Mouse (Mus musculus) CH12.LX (cell line): ENCODE data around the gene Abt1.

Source experiments
- CTCF ChIP-seq, 2 experiments: IDR thresholded peaks in 1 of 2; conservative IDR thresholded peaks in 1 of 2; 2 replicates each; pipeline ENCODE4 v1.5.1; 2011 to 2012; ENCODE audit warnings: low read depth in 2 of 2, low read length in 2 of 2, improper control_type of control experiment in 1 of 2, inconsistent platforms in 1 of 2, mild to moderate bottlenecking in 1 of 2, moderate library complexity in 1 of 2
- E2F4 ChIP-seq: IDR thresholded peaks from 2 replicates; pipeline ENCODE4 v1.6.1; 2011; ENCODE audit warnings: low read depth, low read length, improper control_type of control experiment; ENCODE audit not compliant: insufficient replicate concordance
- ELF1 ChIP-seq: IDR thresholded peaks from 2 replicates; pipeline ENCODE4 v1.6.1; 2014; ENCODE audit warnings: low read depth, mild to moderate bottlenecking, inconsistent platforms, low read length, improper control_type of control experiment
- EP300 ChIP-seq: IDR thresholded peaks from 2 replicates; pipeline ENCODE4 v1.6.1; 2011; ENCODE audit warnings: low read length, improper control_type of control experiment
- GABPA ChIP-seq: IDR thresholded peaks from 2 replicates; pipeline ENCODE4 v1.6.1; 2012; ENCODE audit warnings: low read depth, low read length, improper control_type of control experiment, inconsistent platforms; ENCODE audit not compliant: insufficient replicate concordance
- HCFC1 ChIP-seq: IDR thresholded peaks from 2 replicates; pipeline ENCODE4 v1.6.1; 2012; ENCODE audit warnings: low read depth, mild to moderate bottlenecking, inconsistent platforms, low read length, improper control_type of control experiment
- JUN ChIP-seq: IDR thresholded peaks from 2 replicates; pipeline ENCODE4 v1.6.1; 2011; ENCODE audit warnings: low read depth, mild to moderate bottlenecking, low read length, improper control_type of control experiment, moderate library complexity; ENCODE audit not compliant: insufficient read depth
- NELFE ChIP-seq: IDR thresholded peaks from 2 replicates; pipeline ENCODE4 v1.6.1; 2011; ENCODE audit warnings: low read depth, low read length, improper control_type of control experiment
- NRF1 ChIP-seq: IDR thresholded peaks from 2 replicates; pipeline ENCODE4 v1.6.1; 2014; ENCODE audit warnings: low read depth, mild to moderate bottlenecking, inconsistent platforms, low read length, improper control_type of control experiment, moderate library complexity
- PAX5 ChIP-seq: IDR thresholded peaks from 2 replicates; pipeline ENCODE4 v1.6.1; 2012; ENCODE audit warnings: low read length, inconsistent platforms, mixed read lengths
- POLR2A ChIP-seq: IDR thresholded peaks from 2 replicates; pipeline ENCODE4 v1.6.1; 2011; ENCODE audit warnings: low read depth, mild to moderate bottlenecking, improper control_type of control experiment, low read length
- SIN3A ChIP-seq: IDR thresholded peaks from 2 replicates; pipeline ENCODE4 v1.6.1; 2012; ENCODE audit warnings: low read length, improper control_type of control experiment, inconsistent platforms
- TCF12 ChIP-seq: IDR thresholded peaks from 2 replicates; pipeline ENCODE4 v1.6.1; 2014; ENCODE audit warnings: low read depth, mild to moderate bottlenecking, inconsistent platforms, low read length, improper control_type of control experiment
- ZNF384 ChIP-seq: IDR thresholded peaks from 2 replicates; pipeline ENCODE4 v1.6.1; 2012; ENCODE audit warnings: low read depth, low read length, improper control_type of control experiment, inconsistent platforms

- no peak for TF ChIP-seq TCF12
- no peak for TF ChIP-seq CTCF (conservative IDR thresholded peaks at IDR 0.05 in 1 of 2, IDR thresholded peaks at IDR 0.05 in 1 of 2; ENCODE audit: low read depth in 2 of 2, low read length in 2 of 2)
- 0 out of 2 replicates have a peak, but pooled peaks have one; percentile 11 for TF ChIP-seq EP300
- no peak for TF ChIP-seq NELFE
- no peak for TF ChIP-seq POLR2A
- no peak for TF ChIP-seq ZNF384
- TF ChIP-seq PAX5: no peak
- TF ChIP-seq GABPA: no peak
- TF ChIP-seq NRF1: no peak
- TF ChIP-seq HCFC1: no peak
- no peak for TF ChIP-seq JUN
- TF ChIP-seq SIN3A: peak; percentile 54; the same call in 1 of the 2 replicates
- no peak for TF ChIP-seq ELF1
- no peak for TF ChIP-seq E2F4
These were observed 54.3 kb downstream of the Abt1 start for GRCm38 (mm10) chr13:23369421-23369765.
